Mouse (Mus musculus) lung, embryonic 14.5 days (tissue): ENCODE measurements at regions not wholly inside any gene's neighbourhood (a gene's known extent, or its start where the extent isn't known, plus 50 kb on each side); places are given as distances from the start of the nearest gene placed in this dataset.
A peak's percentile ranks its signal among the peaks of the same experiment; 100 is the strongest.

ENCODE experiments used
- ATAC-seq: fragments of 200-750 bp; cut with Nextera tagmentation; 2 replicates; pipeline ENCODE4 v1.8.0; 2017; ENCODE audit warnings: mild to moderate bottlenecking, moderate TSS enrichment, moderate library complexity; ENCODE audit not compliant: insufficient read depth
- DNase-seq: peaks from one replicate; pipeline ENCODE4 v3.0.0-alpha.2; 2015
- H3K27ac ChIP-seq: fragments of 300-500 bp; sonication (generic); 2 replicates; pipeline ENCODE4 v1.5.1; 2014; ENCODE audit warnings: low read depth, mild to moderate bottlenecking, moderate library complexity
- H3K27me3 ChIP-seq: fragments of 300-500 bp; sonication (generic); 2 replicates; pipeline ENCODE4 v1.6.1; 2014; ENCODE audit warnings: low read length, control low read depth; ENCODE audit not compliant: insufficient read depth
- H3K36me3 ChIP-seq: fragments of 300-500 bp; sonication (generic); 2 replicates; pipeline ENCODE4 v1.6.1; 2014; ENCODE audit warnings: control low read depth; ENCODE audit not compliant: insufficient read depth
- H3K4me1 ChIP-seq: fragments of 300-500 bp; sonication (generic); 2 replicates; pipeline ENCODE4 v1.6.1; 2014; ENCODE audit warnings: antibody characterized with exemption, control low read depth; ENCODE audit not compliant: insufficient read depth
- H3K4me2 ChIP-seq: fragments of 300-500 bp; sonication (generic); 2 replicates; pipeline ENCODE4 v1.6.1; 2014; ENCODE audit warnings: mild to moderate bottlenecking
- H3K4me3 ChIP-seq: fragments of 300-500 bp; sonication (generic); 2 replicates; pipeline ENCODE4 v1.5.1; 2014; ENCODE audit warnings: low read depth, low read length
- H3K9ac ChIP-seq: fragments of 300-500 bp; sonication (generic); 2 replicates; pipeline ENCODE4 v1.6.1; 2014
- H3K9me3 ChIP-seq: fragments of 300-500 bp; sonication (generic); 2 replicates; pipeline ENCODE4 v1.6.1; 2016; ENCODE audit warnings: low read depth, low read length, control low read depth
- CTCF ChIP-seq: IDR thresholded peaks from 2 replicates; pipeline ENCODE4 v1.5.1; 2016; ENCODE audit warnings: antibody characterized with exemption, low read depth
- WGBS: fragments of 180-500 bp; shearing (Covaris S2); extraction: QIAGEN DNeasy Blood & Tissue Kit; methylation state at CpG from one replicate; pipeline ENCODE4 v1.1.7; 2014; 5-methylcytosine and 5-hydroxymethylcytosine counted together

- Histone ChIP-seq H3K27ac (no peak overlapping the region), H3K4me3 (no peak overlapping the region), H3K9ac (no peak overlapping the region), H3K9me3 (no peaks in the 10 kb centered on the region), H3K4me1 (no peaks in the 10 kb centered on the region), H3K27me3 (no peaks in the 10 kb centered on the region), H3K4me2 (no peak overlapping the region), H3K36me3 (no peaks in the 10 kb centered on the region)
- WGBS, result 77% methylated on average over 5 of the region's 5 CpGs
- DNase-seq (no peak), ATAC-seq (no peak)
- no peak for TF ChIP-seq CTCF
Measured at GRCm38 (mm10) chr3:154393626-154394025, 63.2 kb upstream of the Lhx8 start.

GRCm38 (mm10) chr3:154391629-154392028 is 61.2 kb upstream of the Lhx8 start:
- DNase-seq (no peak), ATAC-seq (no peak)
- Histone ChIP-seq H3K4me3 (no peak overlapping the region), H3K9me3 (no peaks in the 10 kb centered on the region), H3K27me3 (no peaks in the 10 kb centered on the region), H3K36me3 (no peaks in the 10 kb centered on the region), H3K9ac (no peak overlapping the region), H3K4me1 (no peaks in the 10 kb centered on the region), H3K4me2 (no peak overlapping the region), H3K27ac (no peak overlapping the region)
- TF ChIP-seq CTCF, result no peak
- 65% methylated on average over 3 of the region's 3 CpGs for WGBS

- Histone ChIP-seq H3K4me1 (peaks cover 3% of the 10 kb centered on the region; the same call in 1 of the 2 replicates), H3K27me3 (no peaks in the 10 kb centered on the region), H3K4me3 (no peak overlapping the region), H3K9ac (no peak overlapping the region), H3K27ac (no peak overlapping the region), H3K36me3 (no peaks in the 10 kb centered on the region), H3K9me3 (no peaks in the 10 kb centered on the region), H3K4me2 (no peak overlapping the region)
- 76% methylated on average over 5 of the region's 5 CpGs for WGBS
- no peak for TF ChIP-seq CTCF
- DNase-seq (no peak), ATAC-seq (no peak)
Measured at GRCm38 (mm10) chr3:154388656-154389055, 58.2 kb upstream of the Lhx8 start.

- no peak overlapping the region for H3K4me3 ChIP-seq
- DNase-seq (no peak), ATAC-seq (no peak)
- 81% methylated on average over 1 of the region's 1 CpGs for WGBS
- no peak overlapping the region for H3K9ac ChIP-seq
- H3K4me1 ChIP-seq, result peaks cover 3% of the 10 kb centered on the region; the same call in 1 of the 2 replicates
- no peaks in the 10 kb centered on the region for H3K36me3 ChIP-seq
- no peaks in the 10 kb centered on the region for H3K27me3 ChIP-seq
- H3K27ac ChIP-seq, result no peak overlapping the region
- no peak for TF ChIP-seq CTCF
- no peak overlapping the region for H3K4me2 ChIP-seq
- no peaks in the 10 kb centered on the region for H3K9me3 ChIP-seq
Measured at GRCm38 (mm10) chr3:154387271-154387670, 56.8 kb upstream of the Lhx8 start.

- peak; percentile 29; the same call in 1 of the 2 replicates for ATAC-seq
- Histone ChIP-seq H3K4me1 (peaks cover 3% of the 10 kb centered on the region; the same call in 1 of the 2 replicates), H3K4me3 (no peak overlapping the region), H3K27me3 (no peaks in the 10 kb centered on the region), H3K36me3 (no peaks in the 10 kb centered on the region), H3K9ac (no peak overlapping the region), H3K9me3 (no peaks in the 10 kb centered on the region), H3K4me2 (no peak overlapping the region), H3K27ac (no peak overlapping the region)
- WGBS, result 20% methylated on average over 10 of the region's 10 CpGs
- peak; percentile 32 for DNase-seq
- TF ChIP-seq CTCF, result no peak
Measured at GRCm38 (mm10) chr3:154385831-154386312, 55.4 kb upstream of the Lhx8 start.

GRCm38 (mm10) chr3:154382811-154383210 is 52.4 kb upstream of the Lhx8 start:
- ATAC-seq (no peak), DNase-seq (no peak)
- no peak overlapping the region for H3K27ac ChIP-seq
- no peak overlapping the region for H3K4me2 ChIP-seq
- no peaks in the 10 kb centered on the region for H3K9me3 ChIP-seq
- H3K27me3 ChIP-seq, result no peaks in the 10 kb centered on the region
- H3K9ac ChIP-seq, result no peak overlapping the region
- peaks cover 3% of the 10 kb centered on the region; the same call in 1 of the 2 replicates for H3K4me1 ChIP-seq
- TF ChIP-seq CTCF, result no peak
- 87% methylated on average over 6 of the region's 6 CpGs for WGBS
- no peak overlapping the region for H3K4me3 ChIP-seq
- H3K36me3 ChIP-seq, result no peaks in the 10 kb centered on the region

GRCm38 (mm10) chr3:154381561-154381960 is 51.1 kb upstream of the Lhx8 start:
- Histone ChIP-seq H3K4me2 (no peak overlapping the region), H3K9ac (no peak overlapping the region), H3K27me3 (no peaks in the 10 kb centered on the region), H3K4me1 (peaks cover 3% of the 10 kb centered on the region; the same call in 1 of the 2 replicates), H3K9me3 (no peaks in the 10 kb centered on the region), H3K4me3 (no peak overlapping the region), H3K27ac (no peak overlapping the region), H3K36me3 (no peaks in the 10 kb centered on the region)
- no peak for ATAC-seq
- 57% methylated on average over 5 of the region's 5 CpGs for WGBS
- no peak for DNase-seq
- TF ChIP-seq CTCF, result no peak
